Mouse (Mus musculus): ENCODE data around the gene Senp8.
"Not testable (repeated sequence)": the region's sequence is repeated elsewhere in the genome, so short reads cannot be mapped to it uniquely, and the experiment has no call there.

Gene Senp8

GRCm38 (mm10) chr9:59750267-59751065, at the start of gene Senp8, which contains the start of gene Myo9a:
TSS of gene Senp8 (minus strand) at chr9:59750710.
TSS of gene Myo9a (plus strand) at chr9:59750896.
- peak; percentile 95 for DNase-seq (ENCODE audit: low read depth, low spot score)

GRCm38 (mm10) chr9:59766966-59767461, 16.5 kb upstream of the Senp8 start:
- DNase-seq (ENCODE audit: low read depth, low spot score), result not testable (repeated sequence)

GRCm38 (mm10) chr9:59760515-59760914, 10.0 kb upstream of the Senp8 start:
- no peak for DNase-seq (ENCODE audit: low read depth, low spot score)

- not testable (repeated sequence) for DNase-seq (ENCODE audit: low read depth, low spot score)
These were observed 6.5 kb upstream of the Senp8 start for GRCm38 (mm10) chr9:59757016-59757415.

GRCm38 (mm10) chr9:59755199-59755598, 4.7 kb upstream of the Senp8 start:
- DNase-seq (ENCODE audit: low read depth, low spot score), result no peak

GRCm38 (mm10) chr9:59751966-59752365, 1.5 kb upstream of the Senp8 start:
- no peak for DNase-seq (ENCODE audit: low read depth, low spot score)

- DNase-seq (ENCODE audit: low read depth, low spot score), result peak; percentile 40
These were observed 614 bp upstream of the Senp8 start for GRCm38 (mm10) chr9:59751066-59751581.

- no peak for DNase-seq (ENCODE audit: low read depth, low spot score)
These were observed 787 bp downstream of the Senp8 start for GRCm38 (mm10) chr9:59749581-59750265.

- no peak for DNase-seq (ENCODE audit: low read depth, low spot score)
These were observed 1.5 kb downstream of the Senp8 start for GRCm38 (mm10) chr9:59748969-59749368.

GRCm38 (mm10) chr9:59748387-59748786, 2.1 kb downstream of the Senp8 start:
- DNase-seq (ENCODE audit: low read depth, low spot score), result no peak

- no peak for DNase-seq (ENCODE audit: low read depth, low spot score)
These were observed 6.6 kb downstream of the Senp8 start for GRCm38 (mm10) chr9:59743903-59744302.

- no peak for DNase-seq (ENCODE audit: low read depth, low spot score)
These were observed 9.9 kb downstream of the Senp8 start for GRCm38 (mm10) chr9:59740593-59740992.

GRCm38 (mm10) chr9:59735394-59735793, 15.1 kb downstream of the Senp8 start:
- no peak for DNase-seq (ENCODE audit: low read depth, low spot score)

- no peak for DNase-seq (ENCODE audit: low read depth, low spot score)
These were observed 17.4 kb downstream of the Senp8 start for GRCm38 (mm10) chr9:59733075-59733474.

- DNase-seq (ENCODE audit: low read depth, low spot score), result no peak
These were observed 19.4 kb downstream of the Senp8 start for GRCm38 (mm10) chr9:59731136-59731535.

- no peak for DNase-seq (ENCODE audit: low read depth, low spot score)
These were observed 22.8 kb downstream of the Senp8 start for GRCm38 (mm10) chr9:59727569-59728286.

- no peak for DNase-seq (ENCODE audit: low read depth, low spot score)
These were observed 25.0 kb downstream of the Senp8 start for GRCm38 (mm10) chr9:59725515-59725914.

- no peak for DNase-seq (ENCODE audit: low read depth, low spot score)
These were observed 26.6 kb downstream of the Senp8 start for GRCm38 (mm10) chr9:59723791-59724442.

GRCm38 (mm10) chr9:59723096-59723657, 27.3 kb downstream of the Senp8 start:
- DNase-seq (ENCODE audit: low read depth, low spot score), result peak; percentile 69

GRCm38 (mm10) chr9:59721144-59721543, 29.4 kb downstream of the Senp8 start:
- no peak for DNase-seq (ENCODE audit: low read depth, low spot score)

GRCm38 (mm10) chr9:59718237-59718636, 32.3 kb downstream of the Senp8 start:
- no peak for DNase-seq (ENCODE audit: low read depth, low spot score)

Data from retina, adult 2 months (tissue).